Mouse (Mus musculus): ENCODE measurements at regions not wholly inside any gene's neighbourhood (a gene's known extent, or its start where the extent isn't known, plus 50 kb on each side); places are given as distances from the start of the nearest gene placed in this dataset.
"Not testable (repeated sequence)": the region's sequence is repeated elsewhere in the genome, so short reads cannot be mapped to it uniquely, and the experiment has no call there.

- DNase-seq = no peak
Observed at GRCm38 (mm10) chr4:124395069-124395965, 215.3 kb downstream of the 3100002H09Rik start.

GRCm38 (mm10) chr4:124393595-124393994, 217.0 kb downstream of the 3100002H09Rik start:
- no peak for DNase-seq

DNA sequence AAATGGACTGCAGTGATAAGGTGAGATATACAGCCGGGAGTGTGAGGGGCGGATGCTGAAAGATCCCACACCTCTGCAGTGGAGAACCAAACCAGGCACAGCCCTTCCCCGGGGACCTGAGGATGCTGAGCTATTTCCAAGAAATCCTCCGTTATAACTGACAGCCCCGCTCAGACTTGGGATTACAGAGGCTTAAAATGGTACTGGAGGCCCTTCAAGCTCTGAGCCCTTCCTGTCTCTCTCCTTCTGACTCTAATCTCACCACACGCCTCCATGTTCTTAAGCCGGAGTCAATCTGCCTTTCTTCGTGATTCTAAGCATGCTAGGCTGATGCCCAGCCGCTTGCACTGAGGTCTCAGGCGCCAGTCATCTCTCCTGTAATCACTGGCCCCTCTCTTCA, 221.5 kb downstream of the 3100002H09Rik start:
- no peak for DNase-seq

- no peak for DNase-seq
Observed at GRCm38 (mm10) chr4:124385106-124386055, 225.2 kb downstream of the 3100002H09Rik start.

GRCm38 (mm10) chr4:124376504-124376903, 234.1 kb downstream of the 3100002H09Rik start:
- no peak for DNase-seq

- DNase-seq = no peak
Observed at GRCm38 (mm10) chr4:124375581-124375980, 235.0 kb downstream of the 3100002H09Rik start.

GRCm38 (mm10) chr4:124368831-124369230, 241.8 kb downstream of the 3100002H09Rik start:
- peak in 1 of 2 experiments; percentile 12 for DNase-seq

GRCm38 (mm10) chr4:124368085-124368484, 242.5 kb downstream of the 3100002H09Rik start:
- DNase-seq = no peak

DNA sequence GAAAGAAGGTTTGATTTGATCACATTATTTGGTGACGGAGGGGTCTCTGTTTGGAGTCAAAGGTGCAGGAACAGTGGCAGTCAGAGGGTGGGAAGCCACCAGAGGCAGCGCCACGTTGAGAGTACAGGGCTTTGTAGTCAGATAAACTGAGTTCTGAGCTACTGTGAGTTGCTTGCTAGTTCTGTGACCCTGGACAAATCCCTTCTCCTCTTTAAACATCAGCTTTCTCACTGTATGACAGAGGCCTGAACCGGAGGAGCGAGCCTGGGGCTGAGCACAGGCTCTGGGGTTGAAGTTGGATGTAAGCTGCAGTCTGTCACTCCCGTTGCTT, 250.1 kb downstream of the 3100002H09Rik start:
- DNase-seq = no peak

GRCm38 (mm10) chr4:124359707-124360577, 250.7 kb downstream of the 3100002H09Rik start:
- no peak for DNase-seq

DNA sequence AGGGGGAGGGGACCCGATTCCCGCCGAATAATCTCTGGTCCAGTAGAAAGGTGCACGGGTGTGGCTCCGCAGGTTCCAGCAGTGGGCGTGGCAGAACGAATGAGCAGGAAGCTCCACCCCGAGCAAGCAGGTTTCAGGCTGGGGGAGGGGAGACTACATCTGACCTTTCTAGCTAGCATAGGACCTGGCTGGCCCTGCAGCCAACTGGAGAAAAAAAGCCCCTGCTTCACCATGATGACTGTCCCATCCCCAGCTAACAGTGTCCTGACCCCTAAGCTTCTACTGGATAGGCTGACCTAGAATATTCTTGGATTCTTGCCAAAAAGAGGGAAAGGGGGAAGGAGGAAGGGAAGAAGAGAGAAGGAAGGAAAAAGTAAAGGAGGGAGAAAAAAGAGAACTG, 252.1 kb downstream of the 3100002H09Rik start:
- DNase-seq = not testable (repeated sequence)

- DNase-seq = no peak
Observed at GRCm38 (mm10) chr4:124350361-124350760, 260.2 kb downstream of the 3100002H09Rik start.

GRCm38 (mm10) chr4:124349610-124350295, 260.9 kb downstream of the 3100002H09Rik start:
- no peak for DNase-seq

GRCm38 (mm10) chr4:124349055-124349454, 261.5 kb downstream of the 3100002H09Rik start:
- DNase-seq = no peak

DNA sequence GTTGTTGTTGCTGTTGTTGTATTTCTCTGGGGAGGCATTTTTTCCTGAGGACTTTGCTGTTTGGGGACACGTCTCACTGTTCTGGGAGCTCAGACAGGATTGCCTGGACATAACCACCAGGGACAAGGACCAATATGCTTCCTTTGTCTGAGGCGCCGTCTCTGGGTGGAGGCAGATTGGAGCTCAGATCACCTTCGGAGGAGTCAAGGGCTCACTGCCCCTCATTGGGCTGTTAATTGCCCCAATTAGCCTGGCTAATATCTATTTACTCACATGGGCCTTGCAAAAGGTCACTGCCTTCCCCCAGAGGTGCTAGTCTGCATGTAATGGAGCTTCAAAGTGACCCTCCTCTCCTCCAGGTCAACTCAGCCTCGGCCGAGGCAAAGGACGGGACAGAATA, 270.5 kb downstream of the 3100002H09Rik start:
- DNase-seq = no peak

DNA sequence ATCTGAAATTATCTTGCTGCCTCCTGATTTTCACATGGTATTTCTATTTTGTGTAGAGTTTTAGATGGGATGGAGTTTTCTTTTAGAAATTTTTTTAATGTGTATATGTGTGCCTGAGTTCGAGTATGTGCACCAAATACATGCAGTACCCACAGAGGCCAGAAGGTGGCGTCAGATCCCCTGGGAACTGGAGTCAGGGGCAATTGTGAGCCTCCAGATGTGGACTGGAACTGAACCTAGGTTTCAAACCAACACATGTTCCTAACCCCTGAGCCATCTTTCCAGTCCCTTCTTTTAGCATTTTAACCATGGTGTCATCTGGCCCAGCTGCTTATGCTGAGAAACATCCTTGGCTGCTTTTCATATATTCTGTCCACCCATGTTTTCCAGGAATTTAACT, 274.9 kb downstream of the 3100002H09Rik start:
- DNase-seq = no peak

- no peak for DNase-seq
Observed at GRCm38 (mm10) chr4:124332974-124333373, 277.6 kb downstream of the 3100002H09Rik start.

DNA sequence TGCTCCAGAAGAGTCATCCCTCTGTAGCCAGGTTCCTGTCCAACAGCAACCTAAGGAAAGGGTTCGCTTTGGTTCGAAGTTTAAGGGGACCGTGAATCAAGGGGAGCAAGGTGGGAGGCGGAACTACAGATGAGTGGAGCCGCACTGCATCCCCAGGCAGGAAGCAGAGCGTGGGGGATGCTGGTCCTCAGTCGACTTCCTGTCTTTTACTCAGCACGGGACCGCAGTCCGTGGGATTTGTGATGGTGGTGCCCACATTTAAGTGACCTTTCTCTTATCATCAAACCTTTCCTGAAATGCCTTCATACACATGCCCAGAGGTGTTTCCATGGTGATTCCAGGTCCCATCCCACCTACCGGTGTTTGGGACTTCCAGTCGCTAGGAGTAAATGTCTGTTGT, 278.2 kb downstream of the 3100002H09Rik start:
- DNase-seq = no peak

DNA sequence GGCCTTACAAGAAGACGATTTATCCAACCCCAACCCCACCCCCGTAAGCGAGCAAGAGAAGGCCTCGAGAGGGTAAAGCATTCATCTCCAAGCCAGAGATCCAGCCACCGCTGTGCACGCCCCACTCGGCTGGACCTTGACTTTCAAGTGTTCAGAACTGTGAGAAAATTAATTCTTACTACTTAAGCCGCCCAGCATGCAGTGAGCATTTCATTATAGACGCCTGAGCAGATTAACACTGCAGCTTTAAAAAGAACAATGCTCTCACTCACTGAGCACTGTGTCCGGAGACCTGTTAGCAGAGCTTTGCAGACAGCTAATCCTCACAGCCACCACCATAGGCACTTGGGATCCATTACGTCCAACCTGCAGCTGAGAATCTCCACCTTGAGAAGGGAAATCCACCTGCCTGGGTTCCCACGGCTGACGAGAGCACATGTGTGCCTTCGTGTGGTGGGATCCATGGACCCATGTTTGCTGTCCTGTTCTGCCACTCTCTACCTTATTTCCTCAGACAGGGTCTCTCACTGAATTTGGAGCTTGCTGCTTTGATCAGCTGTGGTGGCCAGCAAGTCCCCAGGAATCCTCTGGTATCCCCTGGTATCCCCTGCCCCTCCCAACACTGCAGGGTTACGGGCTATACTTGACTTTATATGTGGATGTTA, 281.4 kb downstream of the 3100002H09Rik start:
- DNase-seq = no peak

GRCm38 (mm10) chr4:124326301-124326700, 284.3 kb downstream of the 3100002H09Rik start:
- DNase-seq = no peak

DNA sequence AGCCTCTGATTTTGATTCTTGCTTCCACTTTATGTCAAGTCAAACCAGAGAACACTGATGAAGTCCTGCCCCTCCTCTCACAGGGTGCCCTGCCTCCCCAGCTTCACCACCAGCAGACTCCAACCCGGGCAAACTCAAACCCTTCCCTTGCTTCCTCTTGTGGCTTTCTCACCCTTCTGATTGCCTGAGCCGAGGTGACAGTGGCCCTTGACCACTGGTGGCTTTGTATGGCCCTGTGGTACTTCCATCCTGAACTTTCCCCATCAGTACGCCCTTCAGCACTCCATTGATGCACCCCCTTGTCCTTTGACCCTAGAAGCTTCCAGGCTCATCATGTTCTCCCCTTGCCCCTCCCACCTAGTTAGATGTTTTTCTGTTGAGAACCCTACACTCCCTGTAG, 287.0 kb downstream of the 3100002H09Rik start:
- DNase-seq = no peak

All from kidney, postnatal 25 days (tissue).